Comparison of ENCODE assay signal across 16 mouse cellular contexts in genomic region chr9:99175774-99176173, GRCm38 (mm10).
"Had no signal": no experiment of that assay in that cellular context is flagged by ENCODE, and none has a peak within 500 bp of the region (broad histone marks: within the 10 kb centered on the region; RNA-seq: fewer than 3 reads in every experiment).

No protein-coding gene starts in this region.

- H3K9ac ChIP-seq: neural tube, embryonic 13.5 days; neural tube, embryonic 15.5 days; stomach, embryonic 15.5 days had no signal

- H3K36me3 ChIP-seq: neural tube, embryonic 13.5 days; neural tube, embryonic 15.5 days; stomach, embryonic 15.5 days had no signal

- H3K27ac ChIP-seq: neural tube, embryonic 13.5 days; neural tube, embryonic 15.5 days; stomach, embryonic 15.5 days; stomach, postnatal 0 days had no signal

- H3K4me1 ChIP-seq: neural tube, embryonic 15.5 days had no signal

- H3K9me3 ChIP-seq: neural tube, embryonic 13.5 days; neural tube, embryonic 15.5 days; stomach, embryonic 15.5 days had no signal

- H3K4me3 ChIP-seq: neural tube, embryonic 13.5 days; neural tube, embryonic 15.5 days; stomach, embryonic 15.5 days had no signal

- H3K4me2 ChIP-seq: neural tube, embryonic 13.5 days; neural tube, embryonic 15.5 days; stomach, embryonic 15.5 days had no signal

- DNase-seq: retina, postnatal 1 day; right cerebral cortex, adult 18-20 months; right cerebral cortex, postnatal 14 days; right cerebral cortex, postnatal 25 days; right cerebral cortex, postnatal 4 days; spleen, adult 18-20 months; thymus, adult 18-20 months; thymus, adult 2 months; thymus, postnatal 14 days; thymus, postnatal 25 days; thymus, postnatal 36 days; thymus, postnatal 4 days had no signal

- H3K27me3 ChIP-seq: neural tube, embryonic 13.5 days; neural tube, embryonic 15.5 days; stomach, embryonic 15.5 days had no signal
